Mouse (Mus musculus): ENCODE measurements around the gene Hacl1. TPM values are rescaled to one million over a fixed set of nuclear protein-coding genes. Genes with fewer than 3 reads are reported as not detected.

Hacl1 gene
- total RNA-seq, 2 experiments from 2014 or later: 13.5 to 13.9 TPM

GRCm38 (mm10) chr14:31555963-31556434 lies 85.1 kb downstream of the Hacl1 start:
- DNase-seq: peak in 1 of 2 experiments; percentile 37
- intact Hi-C loops (cut with DNase I): loop anchor here (5.0 kb wide), 1 partner anchor 46 kb away; no protein-coding TSS in a partner anchor

DNA sequence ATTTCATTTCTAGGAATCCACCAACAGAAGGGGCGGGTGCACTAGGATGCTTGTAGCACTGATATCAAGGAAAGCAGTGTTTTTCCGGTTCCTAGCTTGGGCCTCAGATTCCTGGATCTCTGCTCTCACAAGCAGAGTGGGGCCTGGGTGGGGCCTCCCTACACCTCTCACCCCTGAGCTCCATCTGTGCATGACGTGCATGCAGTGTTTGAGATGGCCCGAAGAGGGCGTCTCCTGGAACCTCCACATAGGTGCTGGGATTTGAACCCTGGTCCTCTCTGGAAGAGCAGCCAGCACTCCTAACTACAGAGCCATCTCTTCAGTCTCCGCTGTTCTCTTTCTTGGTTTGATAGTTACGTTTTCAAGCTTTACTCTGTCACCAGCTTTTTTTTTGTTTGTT lies 86.1 kb downstream of the Hacl1 start:
- no peak for DNase-seq
- intact Hi-C loops (cut with DNase I): loop anchor here (5.0 kb wide), 1 partner anchor 47 kb away; no protein-coding TSS in a partner anchor

Other genes with a start within 250 kb of the Hacl1 start
- 10 to 100 TPM; 59.7 to 65.1 TPM for gene Sh3bp5, start 205.2 kb downstream of the Hacl1 start, total RNA-seq (2021)
- 10 to 100 TPM; 14.2 to 15.1 TPM for gene Eaf1, start 146.9 kb downstream of the Hacl1 start, total RNA-seq (2021)
- 10 to 100 TPM; 14.3 to 15.8 TPM for gene Mettl6, start 146.2 kb downstream of the Hacl1 start, total RNA-seq (2021)
- gene Colq, start 49.9 kb downstream of the Hacl1 start, total RNA-seq (2021): 1 to 10 TPM; 5.3 to 9.6 TPM
- 1 to 10 TPM in 1 of 2 experiments, not detected in 1; 1.1 TPM for gene Gm49387, start 408 bp downstream of the Hacl1 start, total RNA-seq (2021)
- gene Btd, start 258 bp downstream of the Hacl1 start, total RNA-seq (2021): 10 to 100 TPM; 14.5 to 15.0 TPM
- gene Ankrd28, start 189.4 kb upstream of the Hacl1 start, total RNA-seq (2021): 10 to 100 TPM; 40.8 to 41.0 TPM